In genomic region chr1:167943121-167943520, GRCm38 (mm10) we compare ENCODE assay signal across 32 mouse cellular contexts.
DNase-seq lines count a peak whose midpoint lies in the region; ATAC-seq and TF ChIP-seq lines count a peak whose summit lies in the region.
"Had no signal": no experiment of that assay in that cellular context is flagged by ENCODE, and none has a peak within 500 bp of the region (broad histone marks: within the 10 kb centered on the region; RNA-seq: fewer than 3 reads in every experiment).

No protein-coding gene starts in this region.

- peaks cover 12% of the 10 kb centered on the region; the same call in 1 of the 2 replicates for H3K4me1 ChIP-seq in lung, embryonic 14.5 days (ENCODE audit: insufficient read depth)
- H3K4me1 ChIP-seq: embryonic facial prominence, embryonic 13.5 days; heart, embryonic 12.5 days; megakaryocyte, embryonic 14.5 days had no signal

- no peaks in the 10 kb centered on the region for H3K9me3 ChIP-seq in lung, embryonic 14.5 days (ENCODE audit: low read depth, low read length)
- H3K9me3 ChIP-seq: embryonic facial prominence, embryonic 13.5 days; forebrain, embryonic 15.5 days; heart, embryonic 12.5 days; lung, embryonic 15.5 days; megakaryocyte, embryonic 14.5 days; midbrain, embryonic 13.5 days; stomach, embryonic 15.5 days had no signal

- H3K36me3 ChIP-seq in lung, embryonic 14.5 days (ENCODE audit: insufficient read depth): no peaks in the 10 kb centered on the region
- H3K36me3 ChIP-seq: embryonic facial prominence, embryonic 13.5 days; forebrain, embryonic 15.5 days; heart, embryonic 12.5 days; lung, embryonic 15.5 days; midbrain, embryonic 13.5 days; stomach, embryonic 15.5 days had no signal

- no peak for ATAC-seq in lung, embryonic 14.5 days (ENCODE audit: insufficient read depth)
- ATAC-seq: activated CD4-positive, CD25-positive, alpha-beta regulatory T cell, adult 4 months; CD4-positive, CD25-positive, alpha-beta regulatory T cell, adult 4 months; forebrain, embryonic 15.5 days; intestine, postnatal 0 days had no signal

- peak; percentile 16 for DNase-seq in adrenal gland, postnatal 14 days
- DNase-seq in adrenal gland, postnatal 36 days: no peak
- DNase-seq in lung, embryonic 14.5 days: peak; percentile 33
- DNase-seq in lung, postnatal 36 days: no peak
- peak; percentile 41 for DNase-seq in 3T3-L1 (ENCODE audit: low read depth, low spot score)
- DNase-seq in adipocyte (ENCODE audit: low spot score): peak; percentile 8
- no peak for DNase-seq in urinary bladder, postnatal 14 days (ENCODE audit: low spot score)
- DNase-seq in thymus, postnatal 0 days (ENCODE audit: low spot score): no peak
- DNase-seq: cerebellum, adult 11 months; cerebellum, adult 9-11 months; embryo, embryonic 11 days; gastrocnemius, postnatal 25 days; heart, adult 2 months; kidney, adult 9 months; kidney, postnatal 10 days; layer of hippocampus, postnatal 36 days; left cerebral cortex, postnatal 4 days; right cerebral cortex, postnatal 25 days; thymus, postnatal 25 days had no signal

- TF ChIP-seq CTCF in lung, embryonic 14.5 days (IDR thresholded peaks at IDR 0.05; ENCODE audit: low read depth): no peak

- H3K4me3 ChIP-seq in lung, embryonic 14.5 days (ENCODE audit: low read depth, low read length): no peak overlapping the region
- H3K4me3 ChIP-seq: embryonic facial prominence, embryonic 13.5 days; erythroblast, embryonic 14.5 days; forebrain, embryonic 15.5 days; heart, adult 2 months; heart, embryonic 12.5 days; lung, embryonic 15.5 days; megakaryocyte, embryonic 14.5 days; midbrain, embryonic 13.5 days; stomach, embryonic 15.5 days had no signal

- no peak overlapping the region for H3K4me2 ChIP-seq in lung, embryonic 14.5 days
- H3K4me2 ChIP-seq: embryonic facial prominence, embryonic 13.5 days; forebrain, embryonic 15.5 days; heart, embryonic 12.5 days; hindbrain, embryonic 14.5 days; lung, embryonic 15.5 days; midbrain, embryonic 13.5 days; stomach, embryonic 15.5 days had no signal

- no peaks in the 10 kb centered on the region for H3K27me3 ChIP-seq in lung, embryonic 14.5 days (ENCODE audit: insufficient read depth, low read length)
- H3K27me3 ChIP-seq: forebrain, embryonic 15.5 days; heart, embryonic 12.5 days; lung, embryonic 15.5 days; stomach, embryonic 15.5 days had no signal

- peak overlapping the region; percentile 0; the same call in 1 of the 2 replicates for H3K27ac ChIP-seq in lung, embryonic 14.5 days (ENCODE audit: low read depth)
- H3K27ac ChIP-seq: embryonic facial prominence, embryonic 13.5 days; forebrain, embryonic 15.5 days; heart, adult 2 months; hindbrain, embryonic 14.5 days; liver, embryonic 14.5 days; midbrain, embryonic 13.5 days; stomach, embryonic 15.5 days had no signal

- no peak overlapping the region for H3K9ac ChIP-seq in lung, embryonic 14.5 days
- H3K9ac ChIP-seq: embryonic facial prominence, embryonic 13.5 days; forebrain, embryonic 15.5 days; heart, embryonic 12.5 days; hindbrain, embryonic 14.5 days; liver, embryonic 14.5 days; lung, embryonic 15.5 days; midbrain, embryonic 13.5 days; stomach, embryonic 15.5 days had no signal

- 57% methylated on average over 8 of the region's 8 CpGs for WGBS in lung, embryonic 14.5 days

Comparison
In these comparisons a context has a peak if more than half of its experiments do, and no peak if none do; other contexts are left out.
1. DNase-seq: peak in adrenal gland, postnatal 14 days (single experiment), lung, embryonic 14.5 days (single experiment), 3T3-L1 (single experiment) and adipocyte (single experiment); none in adrenal gland, postnatal 36 days (0 of 2), lung, postnatal 36 days (single experiment), urinary bladder, postnatal 14 days (single experiment) and thymus, postnatal 0 days (single experiment).